Mouse (Mus musculus): Measurements from ENCODE around the gene AL607142.1.

DNA sequence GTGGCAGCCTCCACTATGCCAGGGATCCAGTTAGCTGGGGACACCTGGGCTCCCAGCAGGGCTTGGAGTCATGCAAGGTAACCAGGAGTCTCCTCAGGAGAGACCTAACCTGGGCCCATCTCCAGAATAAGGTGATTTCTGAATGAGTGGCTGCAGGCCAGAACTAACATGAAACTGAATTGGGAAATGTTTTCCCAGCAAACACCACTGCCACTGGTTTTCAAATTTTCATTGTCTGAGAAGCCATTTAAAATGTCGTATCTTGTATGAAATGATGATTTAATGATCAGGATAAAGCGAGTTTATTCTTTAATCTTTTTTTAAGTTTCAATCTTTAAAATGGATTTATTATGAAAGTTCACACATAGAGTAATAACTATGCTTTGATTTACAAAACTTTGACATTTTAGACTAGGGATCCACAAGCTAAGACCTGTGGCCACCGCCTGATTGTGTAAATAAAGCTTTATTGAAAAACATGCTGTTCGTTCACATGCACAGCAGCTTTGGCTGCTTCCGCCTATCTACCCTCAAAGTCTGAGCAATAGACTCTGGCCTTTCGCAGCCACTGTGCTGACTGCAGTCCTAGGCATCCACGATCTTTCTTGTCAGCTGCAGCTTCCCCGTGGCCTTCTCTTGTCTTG is 2.9 kb downstream of the AL607142.1 start:
- TF ChIP-seq POLR2A (IDR thresholded peaks at IDR 0.05; ENCODE audit: insufficient read depth, low read depth, low read length) = no peak
- no peak for TF ChIP-seq EP300 (IDR thresholded peaks at IDR 0.05; ENCODE audit: insufficient read depth, low read depth, low read length)

All from heart, adult 2 months (tissue).